Mouse (Mus musculus): ENCODE data around the gene Cdon.
"Not testable (repeated sequence)": the region's sequence is repeated elsewhere in the genome, so short reads cannot be mapped to it uniquely, and the experiment has no call there.

Cdon gene

GRCm38 (mm10) chr9:35420805-35421719, at the start of gene Cdon:
Gene Cdon (plus strand): TSS chr9:35421128.
- DNase-seq (ENCODE audit: low spot score in 2 of 2) = peak; percentile 61 to 71

- no peak for DNase-seq (ENCODE audit: low spot score in 2 of 2)
Observed at GRCm38 (mm10) chr9:35372324-35373101, 48.4 kb upstream of the Cdon start.

- no peak for DNase-seq (ENCODE audit: low spot score in 2 of 2)
Observed at GRCm38 (mm10) chr9:35377916-35378315, 43.0 kb upstream of the Cdon start.

DNA sequence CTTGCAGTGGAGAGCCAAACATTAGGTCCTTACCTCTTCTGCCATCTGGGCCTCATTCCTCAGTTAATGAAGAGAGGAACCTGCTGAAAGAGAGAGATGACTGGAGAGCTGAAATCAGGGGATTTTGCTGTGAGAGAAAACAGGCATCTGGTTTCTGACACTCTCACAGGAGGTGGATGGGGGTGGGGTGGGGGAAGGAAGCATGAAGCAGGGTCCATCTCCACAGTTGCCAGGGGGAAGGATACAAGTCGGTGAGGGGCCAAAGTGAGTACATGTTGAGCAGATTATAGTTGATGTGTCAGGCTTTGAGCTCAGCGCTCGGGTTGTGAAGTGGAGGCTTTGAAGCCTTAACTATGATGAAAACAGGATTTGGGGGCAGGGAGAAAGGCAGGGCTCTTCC, 41.9 kb upstream of the Cdon start:
- DNase-seq (ENCODE audit: low spot score in 2 of 2) = no peak

DNA sequence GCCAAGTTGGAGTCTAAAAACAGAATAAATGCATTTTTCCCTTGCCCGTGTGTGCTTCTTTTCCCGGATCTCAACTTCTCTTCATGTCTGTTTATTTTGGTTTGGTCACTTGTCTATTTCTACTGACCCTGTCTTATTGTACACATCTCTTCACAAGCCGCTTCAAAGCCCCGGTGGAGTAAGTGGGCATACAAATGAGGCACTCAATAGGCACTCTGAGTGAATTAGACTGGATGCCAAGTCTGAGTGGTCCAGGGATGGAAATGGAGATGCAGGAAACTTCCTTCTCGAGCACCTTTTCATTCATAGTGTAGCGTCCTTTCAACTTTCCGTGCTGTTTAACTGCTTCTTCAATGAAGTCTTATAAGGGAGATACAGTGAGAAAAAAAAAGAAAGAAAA, 21.0 kb upstream of the Cdon start:
- DNase-seq (ENCODE audit: low spot score in 2 of 2) = no peak

DNA sequence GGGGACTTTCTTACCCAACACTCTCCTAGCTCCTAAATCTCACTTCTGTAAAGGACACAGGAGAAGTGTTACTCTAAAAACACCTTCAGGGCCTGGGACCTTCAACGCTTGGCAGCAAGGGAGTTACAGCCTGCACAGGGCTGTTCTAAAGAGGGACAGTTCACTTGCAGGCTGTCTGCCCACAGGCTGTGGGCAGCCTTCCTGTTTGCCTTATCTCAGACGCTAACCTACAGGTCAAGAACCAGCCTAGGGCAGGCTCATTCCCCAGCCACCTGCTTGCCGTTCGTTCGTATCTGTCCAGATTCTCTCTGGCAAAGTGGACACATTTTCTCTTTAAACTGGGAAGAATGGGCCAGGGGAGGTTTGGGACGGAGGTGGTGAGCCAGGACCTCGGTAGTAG, 20.5 kb upstream of the Cdon start:
- DNase-seq (ENCODE audit: low spot score in 2 of 2) = no peak

GRCm38 (mm10) chr9:35400831-35401230, 20.1 kb upstream of the Cdon start:
- no peak for DNase-seq (ENCODE audit: low spot score in 2 of 2)

DNA sequence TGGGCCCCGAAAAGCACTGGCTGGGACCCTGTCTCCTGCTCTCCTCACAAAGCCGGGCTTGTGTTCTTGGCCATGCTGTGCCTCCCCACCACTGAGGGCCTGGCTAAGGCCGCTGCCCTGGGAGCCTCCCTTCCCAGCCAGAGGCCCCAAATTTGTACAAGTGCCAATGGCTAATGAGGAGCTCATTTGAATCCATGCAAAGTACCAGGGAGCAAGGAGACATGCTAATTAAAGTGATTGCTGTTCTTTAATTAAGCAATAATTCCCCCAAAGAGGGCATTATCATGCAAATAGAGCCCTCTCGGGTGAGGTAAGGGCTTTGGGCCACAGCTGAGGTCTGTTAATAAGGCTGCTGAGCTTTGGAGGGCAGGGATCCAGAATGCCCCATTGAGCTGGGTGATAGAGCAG, 18.3 kb upstream of the Cdon start:
- peak; percentile 31 to 44 for DNase-seq (ENCODE audit: low spot score in 2 of 2)

- no peak for DNase-seq (ENCODE audit: low spot score in 2 of 2)
Observed at GRCm38 (mm10) chr9:35403490-35403889, 17.4 kb upstream of the Cdon start.

GRCm38 (mm10) chr9:35405038-35405905, 15.7 kb upstream of the Cdon start:
- no peak for DNase-seq (ENCODE audit: low spot score in 2 of 2)

GRCm38 (mm10) chr9:35411225-35411965, 9.5 kb upstream of the Cdon start:
- DNase-seq (ENCODE audit: low spot score in 2 of 2) = no peak

- no peak for DNase-seq (ENCODE audit: low spot score in 2 of 2)
Observed at GRCm38 (mm10) chr9:35411975-35412374, 9.0 kb upstream of the Cdon start.

GRCm38 (mm10) chr9:35421730-35422235, 855 bp downstream of the Cdon start:
- peak in 1 of 2 experiments; percentile 25 for DNase-seq (ENCODE audit: low spot score in 2 of 2)

DNA sequence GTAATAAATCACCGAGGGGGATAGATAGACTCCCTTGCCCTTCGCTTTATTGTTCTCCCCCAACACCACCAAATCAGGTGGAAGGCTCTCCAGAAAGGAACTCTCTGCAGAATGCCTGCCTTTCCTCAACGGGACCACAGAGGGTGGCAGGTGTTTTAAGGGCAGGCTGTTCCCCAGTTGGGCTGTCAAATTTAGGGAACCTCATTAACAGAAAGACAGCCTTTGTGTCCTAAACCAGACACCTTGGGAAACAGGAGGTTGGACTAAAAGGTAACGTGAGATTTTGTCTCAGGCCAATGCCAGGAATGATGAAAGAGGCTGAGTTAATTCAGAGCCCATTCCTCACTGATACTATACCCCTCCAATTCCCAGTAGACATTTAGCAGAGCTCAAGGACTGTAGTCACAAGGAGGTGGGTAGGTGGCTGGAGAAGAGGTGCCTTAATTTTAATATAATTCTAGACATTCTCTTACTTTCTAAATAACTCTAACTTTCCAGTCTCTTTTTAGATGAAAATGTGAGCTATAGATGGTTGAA, 1.5 kb downstream of the Cdon start:
- DNase-seq (ENCODE audit: low spot score in 2 of 2) = no peak

DNA sequence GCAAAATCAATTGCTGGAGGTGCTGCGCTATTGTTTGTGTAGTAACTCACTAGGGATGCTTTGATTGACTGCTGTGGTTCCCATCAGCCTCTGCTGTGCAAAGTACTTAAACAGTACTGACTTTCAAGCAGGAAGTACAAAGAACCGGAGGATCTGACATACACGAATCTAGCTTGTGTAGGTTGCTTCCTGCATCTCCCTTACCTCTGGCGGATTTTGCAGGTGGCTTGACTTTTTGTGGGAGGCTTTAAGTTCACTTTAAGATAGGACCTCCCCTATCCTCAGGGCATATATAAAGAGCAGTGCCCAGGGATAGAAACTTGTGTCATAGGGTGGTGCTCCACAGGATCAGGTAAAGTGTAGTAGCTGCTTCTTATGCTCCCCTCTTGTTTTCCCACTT, 2.3 kb downstream of the Cdon start:
- no peak for DNase-seq (ENCODE audit: low spot score in 2 of 2)

DNA sequence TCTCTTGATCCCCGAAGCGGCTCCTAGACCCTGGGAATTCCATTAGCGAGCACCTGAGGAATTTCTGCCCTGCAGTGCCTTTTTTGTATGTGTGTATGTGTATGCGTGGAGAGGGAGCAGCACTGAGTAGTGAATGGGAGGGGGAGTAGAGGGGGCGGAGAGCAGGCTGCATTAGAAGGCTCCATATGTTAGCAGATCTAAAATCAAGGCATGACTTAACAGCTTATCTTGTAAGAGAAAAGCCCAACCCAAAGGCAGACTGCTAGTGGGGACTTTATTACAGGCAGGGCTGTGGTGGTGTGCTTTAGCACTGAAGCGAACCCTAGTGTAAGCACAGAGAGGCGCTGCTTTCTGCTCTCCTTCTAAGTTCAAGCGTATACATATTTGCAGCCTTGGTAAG, 3.7 kb downstream of the Cdon start:
- DNase-seq (ENCODE audit: low spot score in 2 of 2) = peak in 1 of 2 experiments; percentile 74

GRCm38 (mm10) chr9:35430476-35430875, 9.5 kb downstream of the Cdon start:
- DNase-seq (ENCODE audit: low spot score in 2 of 2) = no peak

GRCm38 (mm10) chr9:35431396-35431795, 10.5 kb downstream of the Cdon start:
- no peak for DNase-seq (ENCODE audit: low spot score in 2 of 2)

- not testable (repeated sequence) for DNase-seq (ENCODE audit: low spot score in 2 of 2)
Observed at GRCm38 (mm10) chr9:35432717-35433297, 11.9 kb downstream of the Cdon start.

GRCm38 (mm10) chr9:35434340-35434739, 13.4 kb downstream of the Cdon start:
- no peak for DNase-seq (ENCODE audit: low spot score in 2 of 2)

Measured in left cerebral cortex, adult 9 months (tissue).